ENCODE assay signal across 8 mouse cellular contexts in genomic region chr11:101963473-101964291, GRCm38 (mm10). TPM values are rescaled to one million over a fixed set of nuclear protein-coding genes. Genes with fewer than 3 reads are reported as not detected.
DNase-seq lines count a peak whose midpoint lies in the region; ATAC-seq lines count a peak whose summit lies in the region.

No protein-coding gene starts in this region.

- no peaks in the 10 kb centered on the region for H3K36me3 ChIP-seq in liver, embryonic 15.5 days (replicated peaks)
- H3K36me3 ChIP-seq in stomach, embryonic 14.5 days (ENCODE audit: control insufficient read depth, insufficient read depth, low read length), result no peaks in the 10 kb centered on the region

- H3K9ac ChIP-seq in liver, embryonic 15.5 days, result no peak overlapping the region
- peak overlapping the region; percentile 33; the same call in 1 of the 2 replicates for H3K9ac ChIP-seq in stomach, embryonic 14.5 days (replicated peaks; ENCODE audit: low read depth, low read length)

- H3K4me2 ChIP-seq in liver, embryonic 15.5 days, result peak overlapping the region; percentile 59
- peak overlapping the region; percentile 92 for H3K4me2 ChIP-seq in stomach, embryonic 14.5 days (replicated peaks; ENCODE audit: low read depth, low read length)

- no peaks in the 10 kb centered on the region for H3K9me3 ChIP-seq in liver, embryonic 15.5 days (replicated peaks)
- H3K9me3 ChIP-seq in stomach, embryonic 14.5 days (ENCODE audit: control insufficient read depth, low read depth, low read length), result no peaks in the 10 kb centered on the region

- H3K4me3 ChIP-seq in liver, embryonic 15.5 days (replicated peaks), result peak overlapping the region; percentile 36
- H3K4me3 ChIP-seq in stomach, embryonic 14.5 days (ENCODE audit: low read depth, low read length), result peak overlapping the region; percentile 44

- WGBS in liver, embryonic 15.5 days (ENCODE audit: insufficient replicate concordance), result under 1% methylated on average over 78 of the region's 78 CpGs
- WGBS in stomach, embryonic 14.5 days, result under 1% methylated on average over 75 of the region's 78 CpGs

- no peak overlapping the region for H3K27ac ChIP-seq in liver, embryonic 15.5 days (replicated peaks)
- no peak overlapping the region for H3K27ac ChIP-seq in stomach, embryonic 14.5 days (ENCODE audit: low read length)

- peaks cover 7% of the 10 kb centered on the region; the same call in 1 of the 2 replicates for H3K4me1 ChIP-seq in liver, embryonic 15.5 days (replicated peaks)
- peaks cover 8% of the 10 kb centered on the region; the same call in 1 of the 2 replicates for H3K4me1 ChIP-seq in stomach, embryonic 14.5 days (ENCODE audit: control insufficient read depth, insufficient read depth, low read length)

- peaks cover 93% of the 10 kb centered on the region for H3K27me3 ChIP-seq in liver, embryonic 15.5 days
- peaks cover 49% of the 10 kb centered on the region for H3K27me3 ChIP-seq in stomach, embryonic 14.5 days (ENCODE audit: control insufficient read depth, insufficient read depth, low read length)

- no peak for ATAC-seq in liver, embryonic 15.5 days (ENCODE audit: insufficient read depth)
- no peak for ATAC-seq in stomach, embryonic 14.5 days (ENCODE audit: insufficient number of reproducible peaks, insufficient read depth, low FRiP score, low read depth)

- peak; percentile 35 to 43 for DNase-seq in adrenal gland, adult 18-20 months (ENCODE audit: low spot score in 2 of 2)
- no peak for DNase-seq in adrenal gland, postnatal 4 days (ENCODE audit: low spot score in 2 of 2)
- peak; percentile 5 for DNase-seq in thymus, postnatal 0 days (ENCODE audit: low spot score)
- no peak for DNase-seq in thymus, postnatal 36 days
- peak; percentile 51 for DNase-seq in heart, postnatal 4 days
- DNase-seq in spleen, adult 18-20 months, result no peak

RNA-seq across cellular contexts. Expression of gene Sost, which starts 3.1 kb away (rescaled TPM):
- not detected for total RNA-seq in adrenal gland, adult 18-20 months (2021)
- total RNA-seq in adrenal gland, postnatal 4 days (2021), result under 1 TPM; 0.20 to 0.25 TPM
- 0.08 and 0.66 TPM in 2 replicates for polyA plus RNA-seq in thymus, postnatal 0 days (2015; fragmentation: Nextera tagmentation; extraction: Ambion mirVana)
- total RNA-seq in heart, postnatal 4 days (2021), result 1 to 10 TPM; 7.5 to 8.2 TPM
- 0.07 TPM in 2 replicates for polyA plus RNA-seq in liver, embryonic 15.5 days (2015; fragmentation: Nextera tagmentation; extraction: Ambion mirVana)
- polyA plus RNA-seq in stomach, embryonic 14.5 days (2014; fragmentation: Nextera tagmentation; extraction: Ambion mirVana), result not detected in 2 replicates

RNA-seq across cellular contexts. Expression of gene Cfap97d1, which starts 20.4 kb away (rescaled TPM):
- total RNA-seq in adrenal gland, adult 18-20 months (2021), result not detected
- total RNA-seq in adrenal gland, postnatal 4 days (2021), result not detected
- not detected in 2 replicates for polyA plus RNA-seq in thymus, postnatal 0 days (2015; fragmentation: Nextera tagmentation; extraction: Ambion mirVana)
- not detected for total RNA-seq in heart, postnatal 4 days (2021)
- polyA plus RNA-seq in liver, embryonic 15.5 days (2015; fragmentation: Nextera tagmentation; extraction: Ambion mirVana), result not detected in 2 replicates
- polyA plus RNA-seq in stomach, embryonic 14.5 days (2014; fragmentation: Nextera tagmentation; extraction: Ambion mirVana), result not detected in 2 replicates

RNA-seq across cellular contexts. Expression of gene Dusp3, which starts 23.1 kb away (rescaled TPM):
- total RNA-seq in adrenal gland, adult 18-20 months (2021), result 100 to 1,000 TPM; 107 to 138 TPM
- total RNA-seq in adrenal gland, postnatal 4 days (2021), result 10 to 100 TPM; 62.2 to 71.6 TPM
- polyA plus RNA-seq in thymus, postnatal 0 days (2015; fragmentation: Nextera tagmentation; extraction: Ambion mirVana), result 5.6 and 5.8 TPM in 2 replicates
- total RNA-seq in heart, postnatal 4 days (2021), result 100 to 1,000 TPM; 149 to 162 TPM
- 7.8 and 8.0 TPM in 2 replicates for polyA plus RNA-seq in liver, embryonic 15.5 days (2015; fragmentation: Nextera tagmentation; extraction: Ambion mirVana)
- 25.3 and 27.3 TPM in 2 replicates for polyA plus RNA-seq in stomach, embryonic 14.5 days (2014; fragmentation: Nextera tagmentation; extraction: Ambion mirVana)

Comparison
In these comparisons a context has a peak if more than half of its experiments do, and no peak if none do; other contexts are left out.
1. DNase-seq: peak in adrenal gland, adult 18-20 months (2 of 2), thymus, postnatal 0 days (single experiment) and heart, postnatal 4 days (single experiment); none in adrenal gland, postnatal 4 days (0 of 2), thymus, postnatal 36 days (0 of 2) and spleen, adult 18-20 months (0 of 2).
2. RNA of gene Sost, which starts 3.1 kb away (total RNA-seq): 7.5 to 8.2 TPM in heart, postnatal 4 days; 0.20 to 0.25 TPM in adrenal gland, postnatal 4 days and not detected in adrenal gland, adult 18-20 months; every median in the first group is over 4 times any median in the second.